9 mouse cellular contexts compared by ENCODE assay signal in the genomic region with DNA sequence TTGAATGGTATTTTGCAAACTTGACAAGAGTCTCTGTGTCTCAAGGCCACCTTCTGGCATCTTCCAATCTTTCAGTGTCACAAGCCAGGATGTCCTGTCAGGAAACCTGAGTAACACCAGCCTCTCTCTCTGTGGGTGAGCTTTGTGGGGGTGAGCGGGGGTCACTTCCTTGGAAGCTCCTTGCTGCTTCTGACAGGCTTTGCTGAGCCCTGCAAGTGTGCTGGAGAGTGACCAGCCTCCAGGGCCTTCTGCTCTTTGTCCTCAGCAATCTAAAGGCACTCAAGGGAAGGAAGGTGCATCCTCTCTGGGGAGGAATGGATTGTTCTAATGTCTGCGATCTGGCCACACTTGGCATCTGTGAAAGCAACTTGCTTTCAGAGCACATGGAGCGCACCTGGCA. TPM values are rescaled to one million over a fixed set of nuclear protein-coding genes. Genes with fewer than 3 reads are reported as not detected.
A peak's percentile ranks its signal among the peaks of the same experiment; 100 is the strongest.
DNase-seq lines count a peak whose midpoint lies in the region; ATAC-seq and TF ChIP-seq lines count a peak whose summit lies in the region.
"Had no signal": no experiment of that assay in that cellular context is flagged by ENCODE, and none has a peak within 500 bp of the region (broad histone marks: within the 10 kb centered on the region; RNA-seq: fewer than 3 reads in every experiment).

No protein-coding gene starts in this region.

- peak overlapping the region; percentile 92 for H3K27ac ChIP-seq in gastrocnemius, adult 2 months
- H3K27ac ChIP-seq in embryonic facial prominence, embryonic 14.5 days (replicated peaks; ENCODE audit: low read depth, low read length): peak overlapping the region; percentile 86
- H3K27ac ChIP-seq in intestine, embryonic 15.5 days: peak overlapping the region; percentile 82
- no peak overlapping the region for H3K27ac ChIP-seq in midbrain, postnatal 0 days (ENCODE audit: low read depth, low read length)
- no peak overlapping the region for H3K27ac ChIP-seq in forebrain, embryonic 12.5 days

- DNase-seq in gastrocnemius, adult 2 months: peak; percentile 44
- DNase-seq in gastrocnemius, adult 18-20 months (ENCODE audit: low spot score): no peak
- peak; percentile 50 for DNase-seq in embryonic facial prominence, embryonic 14.5 days (ENCODE audit: low spot score)
- no peak for DNase-seq in left cerebral cortex, adult 11 months (ENCODE audit: low spot score)
- DNase-seq in midbrain, postnatal 0 days (ENCODE audit: low spot score): no peak

- H3K4me1 ChIP-seq in embryonic facial prominence, embryonic 14.5 days (ENCODE audit: control insufficient read depth, insufficient read depth, low read length): peaks cover 22% of the 10 kb centered on the region
- H3K4me1 ChIP-seq in intestine, embryonic 15.5 days (replicated peaks): peaks cover 33% of the 10 kb centered on the region
- no peaks in the 10 kb centered on the region for H3K4me1 ChIP-seq in midbrain, postnatal 0 days (ENCODE audit: insufficient read depth, low read length)
- H3K4me1 ChIP-seq in forebrain, embryonic 12.5 days: 0 out of 2 replicates have a peak, but pooled peaks cover 4% of the 10 kb centered on the region

- no peaks in the 10 kb centered on the region for H3K36me3 ChIP-seq in embryonic facial prominence, embryonic 14.5 days (ENCODE audit: control insufficient read depth, insufficient read depth, low read length)
- H3K36me3 ChIP-seq in intestine, embryonic 15.5 days: no peaks in the 10 kb centered on the region
- H3K36me3 ChIP-seq in midbrain, postnatal 0 days (ENCODE audit: insufficient read depth, low read length): no peaks in the 10 kb centered on the region
- H3K36me3 ChIP-seq in forebrain, embryonic 12.5 days (replicated peaks): no peaks in the 10 kb centered on the region

- intact Hi-C loops in gastrocnemius, adult 2 months (cut with DNase I): no loop called here

- WGBS in embryonic facial prominence, embryonic 14.5 days: 36% methylated on average over 3 of the region's 3 CpGs
- 63% methylated on average over 3 of the region's 3 CpGs for WGBS in intestine, embryonic 15.5 days
- 64% methylated on average over 3 of the region's 3 CpGs for WGBS in midbrain, postnatal 0 days
- WGBS in forebrain, embryonic 12.5 days: 71% methylated on average over 3 of the region's 3 CpGs

- no peak for TF ChIP-seq CTCF in gastrocnemius, adult 2 months (IDR thresholded peaks at IDR 0.05)
- TF ChIP-seq CTCF in midbrain, postnatal 0 days (IDR thresholded peaks at IDR 0.05): no peak

- no peak overlapping the region for H3K4me2 ChIP-seq in embryonic facial prominence, embryonic 14.5 days (ENCODE audit: low read depth, low read length)
- no peak overlapping the region for H3K4me2 ChIP-seq in intestine, embryonic 15.5 days (replicated peaks)
- H3K4me2 ChIP-seq in midbrain, postnatal 0 days (ENCODE audit: low read depth, low read length, poor library complexity, severe bottlenecking): no peak overlapping the region
- no peak overlapping the region for H3K4me2 ChIP-seq in forebrain, embryonic 12.5 days

- H3K9ac ChIP-seq in embryonic facial prominence, embryonic 14.5 days (ENCODE audit: low read depth, low read length): no peak overlapping the region
- H3K9ac ChIP-seq in intestine, embryonic 15.5 days: no peak overlapping the region
- H3K9ac ChIP-seq in midbrain, postnatal 0 days (replicated peaks; ENCODE audit: low read length, poor library complexity, severe bottlenecking): no peak overlapping the region
- no peak overlapping the region for H3K9ac ChIP-seq in forebrain, embryonic 12.5 days

- H3K27me3 ChIP-seq in embryonic facial prominence, embryonic 14.5 days (replicated peaks; ENCODE audit: control insufficient read depth, insufficient read depth, low read length): no peaks in the 10 kb centered on the region
- H3K27me3 ChIP-seq in intestine, embryonic 15.5 days (replicated peaks): no peaks in the 10 kb centered on the region
- H3K27me3 ChIP-seq in midbrain, postnatal 0 days (ENCODE audit: insufficient read depth, low read length): no peaks in the 10 kb centered on the region
- H3K27me3 ChIP-seq in forebrain, embryonic 12.5 days: no peaks in the 10 kb centered on the region

- H3K9me3 ChIP-seq in embryonic facial prominence, embryonic 14.5 days (ENCODE audit: control insufficient read depth, low read length): no peaks in the 10 kb centered on the region
- H3K9me3 ChIP-seq in intestine, embryonic 15.5 days: no peaks in the 10 kb centered on the region
- H3K9me3 ChIP-seq in midbrain, postnatal 0 days (ENCODE audit: low read length): no peaks in the 10 kb centered on the region
- no peaks in the 10 kb centered on the region for H3K9me3 ChIP-seq in forebrain, embryonic 12.5 days

- peak overlapping the region; percentile 75 for H3K4me3 ChIP-seq in gastrocnemius, adult 2 months
- H3K4me3 ChIP-seq in embryonic facial prominence, embryonic 14.5 days (ENCODE audit: low read depth, low read length): no peak overlapping the region
- no peak overlapping the region for H3K4me3 ChIP-seq in intestine, embryonic 15.5 days (replicated peaks)
- H3K4me3 ChIP-seq in midbrain, postnatal 0 days (ENCODE audit: low read depth, low read length): no peak overlapping the region
- no peak overlapping the region for H3K4me3 ChIP-seq in forebrain, embryonic 12.5 days (replicated peaks)
- H3K4me3 ChIP-seq: erythroblast, embryonic 14.5 days had no signal

- ATAC-seq in embryonic facial prominence, embryonic 14.5 days (ENCODE audit: low read depth): no peak
- ATAC-seq in intestine, embryonic 15.5 days: no peak
- ATAC-seq in megakaryocyte, adult 5-6 weeks (ENCODE audit: poor library complexity, severe bottlenecking): peak; percentile 29; the same call in 1 of the 2 replicates
- ATAC-seq in midbrain, postnatal 0 days (ENCODE audit: low FRiP score): no peak
- ATAC-seq in forebrain, embryonic 12.5 days (ENCODE audit: low FRiP score): no peak

RNA-seq across cellular contexts. Expression of a gene that starts 41.1 kb away (rescaled TPM):
- 1 to 10 TPM; 7.5 to 8.0 TPM for total RNA-seq in gastrocnemius, adult 2 months (2021)
- 1 to 10 TPM; 9.2 to 10.0 TPM for total RNA-seq in gastrocnemius, adult 18-20 months (2021)
- 22.7 and 23.9 TPM in 2 replicates for polyA plus RNA-seq in embryonic facial prominence, embryonic 14.5 days (2014; fragmentation: Nextera tagmentation; extraction: Ambion mirVana)
- 20.4 and 22.4 TPM in 2 replicates for polyA plus RNA-seq in intestine, embryonic 15.5 days (2015; fragmentation: Nextera tagmentation; extraction: Ambion mirVana)
- total RNA-seq in megakaryocyte, adult 5-6 weeks (2015): 24.8 and 34.1 TPM in 2 replicates
- 23.5 and 33.1 TPM in 2 replicates for total RNA-seq in megakaryocyte, adult 5-6 weeks (2017)
- 13.9 and 20.1 TPM in 2 replicates for total RNA-seq in midbrain, postnatal 0 days (2014; rRNA removed)
- polyA plus RNA-seq in midbrain, postnatal 0 days (2015; fragmentation: Nextera tagmentation; extraction: Ambion mirVana): 16.3 and 19.9 TPM in 2 replicates
- polyA plus RNA-seq in forebrain, embryonic 12.5 days (2016; fragmentation: Nextera tagmentation; extraction: Ambion mirVana): 30.4 and 30.6 TPM in 2 replicates

RNA-seq across cellular contexts. Expression of a gene that starts 46.8 kb away (rescaled TPM):
- total RNA-seq in gastrocnemius, adult 2 months (2021): 100 to 1,000 TPM; 121 to 128 TPM
- 100 to 1,000 TPM; 114 to 128 TPM for total RNA-seq in gastrocnemius, adult 18-20 months (2021)
- 397 and 402 TPM in 2 replicates for polyA plus RNA-seq in embryonic facial prominence, embryonic 14.5 days (2014; fragmentation: Nextera tagmentation; extraction: Ambion mirVana)
- 508 and 561 TPM in 2 replicates for polyA plus RNA-seq in intestine, embryonic 15.5 days (2015; fragmentation: Nextera tagmentation; extraction: Ambion mirVana)
- 204 and 222 TPM in 2 replicates for total RNA-seq in megakaryocyte, adult 5-6 weeks (2015)
- total RNA-seq in megakaryocyte, adult 5-6 weeks (2017): 58.9 and 76.8 TPM in 2 replicates
- 51.7 and 72.8 TPM in 2 replicates for total RNA-seq in midbrain, postnatal 0 days (2014; rRNA removed)
- polyA plus RNA-seq in midbrain, postnatal 0 days (2015; fragmentation: Nextera tagmentation; extraction: Ambion mirVana): 264 and 292 TPM in 2 replicates
- polyA plus RNA-seq in forebrain, embryonic 12.5 days (2016; fragmentation: Nextera tagmentation; extraction: Ambion mirVana): 497 and 562 TPM in 2 replicates

RNA-seq across cellular contexts. Expression of a gene that starts 52.9 kb away (rescaled TPM):
- under 1 TPM in 1 of 2 experiments, not detected in 1; 0.53 TPM for total RNA-seq in gastrocnemius, adult 2 months (2021)
- not detected for total RNA-seq in gastrocnemius, adult 18-20 months (2021)
- polyA plus RNA-seq in embryonic facial prominence, embryonic 14.5 days (2014; fragmentation: Nextera tagmentation; extraction: Ambion mirVana): not detected in 2 replicates
- polyA plus RNA-seq in intestine, embryonic 15.5 days (2015; fragmentation: Nextera tagmentation; extraction: Ambion mirVana): not detected in 2 replicates
- not detected in 2 replicates for total RNA-seq in megakaryocyte, adult 5-6 weeks (2015)
- total RNA-seq in megakaryocyte, adult 5-6 weeks (2017): not detected in 2 replicates
- 1.4 and 6.0 TPM in 2 replicates for total RNA-seq in midbrain, postnatal 0 days (2014; rRNA removed)
- 1.4 and 1.8 TPM in 2 replicates for polyA plus RNA-seq in midbrain, postnatal 0 days (2015; fragmentation: Nextera tagmentation; extraction: Ambion mirVana)
- polyA plus RNA-seq in forebrain, embryonic 12.5 days (2016; fragmentation: Nextera tagmentation; extraction: Ambion mirVana): not detected in 2 replicates
- polyA plus RNA-seq: erythroblast, embryonic 14.5 days had no signal

Comparison
In these comparisons a context has a peak if more than half of its experiments do, and no peak if none do; other contexts are left out.
1. DNase-seq: peak in gastrocnemius, adult 2 months (single experiment) and embryonic facial prominence, embryonic 14.5 days (single experiment); none in gastrocnemius, adult 18-20 months (single experiment), left cerebral cortex, adult 11 months (single experiment) and midbrain, postnatal 0 days (single experiment).
2. H3K27ac ChIP-seq: peak in gastrocnemius, adult 2 months (single experiment), embryonic facial prominence, embryonic 14.5 days (single experiment) and intestine, embryonic 15.5 days (single experiment); none in midbrain, postnatal 0 days (single experiment) and forebrain, embryonic 12.5 days (single experiment).